Mouse (Mus musculus) B cell, adult (primary cell): ENCODE measurements around the gene Numb. TPM values are rescaled to one million over a fixed set of nuclear protein-coding genes. Genes with fewer than 3 reads are reported as not detected.

Source experiments
- total RNA-seq: library from RNA; stranded (reverse); gene quantifications from 4 replicates; pipeline ENCODE4 v1.2.4, GENCODE M21; 2023; ENCODE audit not compliant: inconsistent age

Gene Numb
- total RNA-seq, result 32.9 to 43.5 TPM (median 40.6 TPM) in 4 replicates

DNA sequence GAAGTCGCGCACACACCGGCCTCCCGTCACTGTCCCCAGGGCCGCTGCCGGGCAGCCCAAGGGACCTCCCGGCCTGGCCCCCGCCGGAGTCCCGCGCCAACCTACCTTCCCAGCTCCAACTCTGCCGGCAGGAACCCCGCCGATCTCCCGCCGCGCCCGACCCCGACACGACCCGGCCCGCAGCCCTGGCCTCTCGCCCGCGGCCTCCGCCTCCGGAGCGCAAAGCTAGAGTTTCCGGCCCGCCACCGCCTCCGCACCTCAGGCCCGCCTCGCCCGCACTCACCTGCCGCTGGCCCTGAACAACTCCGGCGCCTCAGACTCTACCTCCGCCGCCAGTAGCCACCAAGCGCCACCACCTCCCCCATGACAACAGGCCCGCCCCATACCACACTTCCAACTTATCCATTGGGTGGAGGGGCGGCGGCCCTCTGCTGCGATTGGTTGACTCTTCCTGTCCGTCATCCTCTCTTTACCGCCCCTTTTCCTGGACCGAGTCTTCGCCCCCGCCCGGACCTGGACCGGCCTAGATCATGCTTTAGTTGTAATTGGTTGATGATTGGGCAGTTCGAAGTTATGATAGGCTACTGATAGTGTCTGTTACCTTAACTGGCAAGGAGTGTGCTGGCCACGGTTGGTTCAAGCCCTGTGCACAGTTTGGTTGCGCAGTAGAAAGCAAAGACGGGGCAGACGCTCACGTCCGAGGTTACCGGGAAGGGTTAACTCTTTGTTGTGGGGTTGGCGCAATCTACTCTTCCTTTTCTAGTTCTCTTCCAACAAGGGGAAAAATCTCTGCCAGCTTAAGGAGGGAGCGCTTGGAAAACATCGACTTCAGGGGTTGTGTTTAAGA is at the start of gene Numb:
Gene Numb (minus strand): TSS at position 400 of the 847 bp plus-strand sequence.

GRCm38 (mm10) chr12:83950493-83950839 is 28.7 kb upstream of the Numb start, which contains the start of gene Riox1:
Gene Riox1 (plus strand): TSS chr12:83950608.

DNA sequence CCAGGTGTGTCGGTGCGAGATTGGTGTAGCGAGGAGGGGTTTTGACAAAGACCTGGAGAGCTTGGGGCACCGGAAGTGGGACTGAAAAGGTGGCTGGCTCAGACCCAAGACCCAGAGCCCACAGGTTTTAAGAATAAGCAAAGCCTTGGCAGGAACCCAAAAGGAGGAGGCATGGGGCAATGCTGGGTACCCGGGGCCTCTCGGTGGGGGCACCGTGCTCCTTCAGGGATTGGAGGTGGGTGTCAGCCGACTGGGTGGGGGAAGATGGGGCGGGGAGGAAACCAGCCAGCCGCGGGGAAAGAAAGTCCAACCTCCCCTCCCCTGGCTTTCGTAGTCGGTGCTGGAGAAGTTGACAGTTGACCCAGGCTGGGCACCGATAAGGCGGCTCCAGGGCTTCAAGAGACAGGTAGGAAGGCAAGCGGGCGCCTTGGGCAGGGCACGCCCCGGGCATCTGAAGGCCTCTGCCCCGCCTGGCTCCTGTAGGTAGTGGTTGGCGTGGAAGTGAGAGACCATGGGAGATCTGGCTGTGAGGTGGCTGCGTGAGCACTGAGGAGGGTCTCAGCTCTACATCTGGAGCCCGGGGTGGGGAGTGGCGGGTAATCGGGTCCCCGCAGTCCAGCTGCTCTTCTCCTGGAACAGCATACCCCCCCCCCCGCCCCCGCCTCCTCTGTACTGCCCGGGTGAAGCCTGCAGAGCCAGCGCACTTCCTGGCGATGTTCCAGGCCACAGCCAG is 158.3 kb downstream of the Numb start, which contains the start of gene Papln:
Gene Papln (plus strand): TSS at position 324 of the 733 bp plus-strand sequence.

Other genes with a start within 250 kb of the Numb start
- 68.0 to 79.4 TPM (median 77.7 TPM) in 4 replicates for gene Psen1, start 233.8 kb downstream of the Numb start, total RNA-seq
- gene Papln, start 158.3 kb downstream of the Numb start, total RNA-seq, result 1.1 to 1.9 TPM (median 1.4 TPM) in 4 replicates
- 13.4 to 16.1 TPM (median 14.9 TPM) in 4 replicates for gene Riox1, start 28.7 kb upstream of the Numb start, total RNA-seq
- gene Heatr4, start 62.9 kb upstream of the Numb start, total RNA-seq, result not detected in 4 replicates
- gene Acot2, start 65.9 kb upstream of the Numb start, total RNA-seq, result 30.7 to 34.2 TPM (median 32.4 TPM) in 4 replicates
- 2.8 to 4.0 TPM (median 3.5 TPM) in 3 of 4 replicates, not detected in the other for gene Acot1, start 87.6 kb upstream of the Numb start, total RNA-seq
- gene Acot4, start 116.4 kb upstream of the Numb start, total RNA-seq, result not detected in 4 replicates
- gene Gm49366, start 117.0 kb upstream of the Numb start, total RNA-seq, result not detected in 4 replicates
- not detected in 4 replicates for gene Acot3, start 130.2 kb upstream of the Numb start, total RNA-seq
- 0.38 TPM in 1 of 4 replicates, not detected in the others for gene Acot5, start 147.4 kb upstream of the Numb start, total RNA-seq
- gene Acot6, start 178.7 kb upstream of the Numb start, total RNA-seq, result 0.75 to 0.97 TPM (median 0.91 TPM) in 4 replicates
- 0.35 to 1.00 TPM (median 0.81 TPM) in 4 replicates for gene Dnal1, start 192.4 kb upstream of the Numb start, total RNA-seq
- 10.2 to 14.2 TPM (median 11.9 TPM) in 4 replicates for gene Pnma1, start 226.6 kb upstream of the Numb start, total RNA-seq